Mouse (Mus musculus): ENCODE measurements at regions not wholly inside any gene's neighbourhood (a gene's known extent, or its start where the extent isn't known, plus 50 kb on each side); places are given as distances from the start of the nearest gene placed in this dataset.

DNA sequence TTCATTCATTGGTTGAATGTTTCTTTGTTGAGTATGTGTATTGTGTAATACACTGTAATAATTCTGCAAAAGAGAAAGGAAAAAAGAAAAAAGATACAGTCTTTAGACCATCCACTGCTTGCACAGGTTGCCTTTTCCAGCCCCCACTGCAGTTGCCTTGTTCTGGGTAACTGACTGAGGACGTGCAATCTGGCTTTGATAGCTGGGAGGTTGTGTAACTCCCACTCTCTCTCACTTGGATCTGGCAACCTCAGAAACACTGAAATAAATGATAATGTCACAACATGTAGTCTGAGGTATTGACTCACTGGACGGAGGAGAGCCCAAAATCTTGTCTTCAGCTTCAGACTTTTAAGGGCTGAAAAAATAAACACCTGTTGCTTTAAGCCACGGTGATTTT, 255.3 kb upstream of the Igfbp7 start:
- no peak overlapping the region for H3K27ac ChIP-seq (ENCODE audit: low read length)
- ATAC-seq (ENCODE audit: low FRiP score, low TSS enrichment) = no peak
- H3K4me3 ChIP-seq (ENCODE audit: low read length) = no peak overlapping the region
- WGBS = 54% methylated on average over 3 of the region's 3 CpGs
- H3K36me3 ChIP-seq (ENCODE audit: insufficient read depth, low read length) = no peaks in the 10 kb centered on the region
- H3K4me1 ChIP-seq (ENCODE audit: insufficient read depth, low read length) = no peaks in the 10 kb centered on the region
- H3K9me3 ChIP-seq (ENCODE audit: low read length) = no peaks in the 10 kb centered on the region
- no peak overlapping the region for H3K4me2 ChIP-seq (replicated peaks; ENCODE audit: low read depth, low read length)
- H3K27me3 ChIP-seq (ENCODE audit: insufficient read depth, low read length) = no peaks in the 10 kb centered on the region
- H3K9ac ChIP-seq (replicated peaks; ENCODE audit: low read length) = no peak overlapping the region

DNA sequence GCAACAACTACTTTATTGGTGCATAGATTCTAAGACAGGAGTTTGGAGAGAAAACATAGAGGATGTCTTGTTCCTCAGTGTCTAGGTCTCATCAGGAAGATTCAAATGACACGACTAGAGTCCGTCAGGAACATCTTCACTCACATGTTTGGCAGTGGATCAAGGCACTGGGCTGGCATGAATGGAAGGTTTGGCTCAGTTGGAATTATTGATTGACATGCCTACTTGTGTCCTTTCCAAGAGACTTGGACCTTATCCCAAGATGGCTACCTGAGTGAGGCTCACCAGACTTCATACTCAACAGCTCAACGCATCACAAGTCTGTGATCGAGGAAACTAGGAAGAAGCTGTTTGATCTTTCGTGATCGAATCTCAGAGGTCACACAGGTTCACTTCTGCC, 251.2 kb upstream of the Igfbp7 start:
- no peak overlapping the region for H3K4me2 ChIP-seq (replicated peaks; ENCODE audit: low read depth, low read length)
- no peaks in the 10 kb centered on the region for H3K4me1 ChIP-seq (ENCODE audit: insufficient read depth, low read length)
- ATAC-seq (ENCODE audit: low FRiP score, low TSS enrichment) = no peak
- no peaks in the 10 kb centered on the region for H3K9me3 ChIP-seq (ENCODE audit: low read length)
- 86% methylated on average over 6 of the region's 6 CpGs for WGBS
- no peak overlapping the region for H3K4me3 ChIP-seq (ENCODE audit: low read length)
- no peaks in the 10 kb centered on the region for H3K36me3 ChIP-seq (ENCODE audit: insufficient read depth, low read length)
- no peak overlapping the region for H3K27ac ChIP-seq (ENCODE audit: low read length)
- H3K27me3 ChIP-seq (ENCODE audit: insufficient read depth, low read length) = no peaks in the 10 kb centered on the region
- no peak overlapping the region for H3K9ac ChIP-seq (replicated peaks; ENCODE audit: low read length)

GRCm38 (mm10) chr5:77644651-77645050, 236.8 kb upstream of the Igfbp7 start:
- Histone ChIP-seq H3K9me3 (ENCODE audit: low read length) (no peaks in the 10 kb centered on the region), H3K9ac (replicated peaks; ENCODE audit: low read length) (no peak overlapping the region), H3K4me3 (ENCODE audit: low read length) (no peak overlapping the region), H3K4me1 (ENCODE audit: insufficient read depth, low read length) (no peaks in the 10 kb centered on the region), H3K4me2 (replicated peaks; ENCODE audit: low read depth, low read length) (no peak overlapping the region), H3K27ac (ENCODE audit: low read length) (no peak overlapping the region), H3K36me3 (ENCODE audit: insufficient read depth, low read length) (no peaks in the 10 kb centered on the region), H3K27me3 (ENCODE audit: insufficient read depth, low read length) (no peaks in the 10 kb centered on the region)
- no peak for ATAC-seq (ENCODE audit: low FRiP score, low TSS enrichment)
- WGBS = 86% methylated on average over 5 of the region's 5 CpGs

DNA sequence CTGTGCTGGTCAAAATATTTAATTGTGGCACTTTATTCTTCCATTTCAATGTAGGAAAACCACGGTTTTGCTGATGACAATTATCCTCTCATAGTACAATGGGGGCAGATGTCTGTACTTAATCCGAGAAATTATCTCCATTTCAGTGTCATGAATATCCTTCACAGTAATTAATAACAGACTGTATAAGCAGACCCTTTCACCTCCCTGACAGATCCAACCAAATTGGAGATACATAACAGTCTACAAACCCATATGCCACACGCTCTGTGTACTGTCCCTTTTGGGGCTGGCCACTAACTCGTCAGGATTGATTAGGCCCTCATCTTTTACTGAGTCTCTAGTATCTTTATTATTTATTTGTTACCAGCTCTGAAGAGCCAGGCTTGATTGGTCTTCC, 212.6 kb upstream of the Igfbp7 start:
- Histone ChIP-seq H3K27ac (ENCODE audit: low read length) (no peak overlapping the region), H3K9ac (replicated peaks; ENCODE audit: low read length) (no peak overlapping the region), H3K4me3 (ENCODE audit: low read length) (no peak overlapping the region), H3K9me3 (ENCODE audit: low read length) (no peaks in the 10 kb centered on the region), H3K27me3 (ENCODE audit: insufficient read depth, low read length) (no peaks in the 10 kb centered on the region), H3K36me3 (ENCODE audit: insufficient read depth, low read length) (no peaks in the 10 kb centered on the region), H3K4me2 (replicated peaks; ENCODE audit: low read depth, low read length) (no peak overlapping the region), H3K4me1 (ENCODE audit: insufficient read depth, low read length) (no peaks in the 10 kb centered on the region)
- ATAC-seq (ENCODE audit: low FRiP score, low TSS enrichment) = no peak
- 84% methylated on average over 4 of the region's 4 CpGs for WGBS

DNA sequence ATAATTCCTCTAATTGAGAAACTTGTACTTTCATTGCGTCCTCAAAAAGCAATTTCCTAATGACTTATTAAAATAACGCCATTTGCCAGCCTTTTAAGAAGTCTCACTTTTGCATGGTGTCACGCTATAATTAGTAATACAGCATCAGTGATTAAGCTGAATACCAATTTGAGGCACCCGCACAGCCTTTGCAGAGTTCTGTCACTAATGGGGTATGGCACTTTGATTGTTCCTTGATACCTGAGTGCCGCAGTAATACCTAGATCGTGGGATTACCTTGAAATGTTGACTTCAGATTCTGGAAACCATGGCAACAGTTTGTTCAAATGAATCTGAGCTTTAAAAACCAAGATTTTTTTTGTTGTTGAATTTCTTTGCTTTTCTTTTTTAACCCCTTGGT, 202.7 kb upstream of the Igfbp7 start:
- Histone ChIP-seq H3K4me3 (ENCODE audit: low read length) (no peak overlapping the region), H3K9ac (replicated peaks; ENCODE audit: low read length) (no peak overlapping the region), H3K4me2 (replicated peaks; ENCODE audit: low read depth, low read length) (no peak overlapping the region), H3K36me3 (ENCODE audit: insufficient read depth, low read length) (no peaks in the 10 kb centered on the region), H3K9me3 (ENCODE audit: low read length) (peaks cover 6% of the 10 kb centered on the region; the same call in 1 of the 2 replicates), H3K4me1 (ENCODE audit: insufficient read depth, low read length) (no peaks in the 10 kb centered on the region), H3K27me3 (ENCODE audit: insufficient read depth, low read length) (no peaks in the 10 kb centered on the region), H3K27ac (ENCODE audit: low read length) (no peak overlapping the region)
- 92% methylated on average over 6 of the region's 6 CpGs for WGBS
- ATAC-seq (ENCODE audit: low FRiP score, low TSS enrichment) = no peak

- WGBS = 89% methylated on average over 4 of the region's 4 CpGs
- ATAC-seq (ENCODE audit: low FRiP score, low TSS enrichment) = no peak
Observed at GRCm38 (mm10) chr5:77594719-77595118, 186.9 kb upstream of the Igfbp7 start.

GRCm38 (mm10) chr5:77589252-77589651, 181.4 kb upstream of the Igfbp7 start:
- no peaks in the 10 kb centered on the region for H3K4me1 ChIP-seq (ENCODE audit: insufficient read depth, low read length)
- H3K4me2 ChIP-seq (replicated peaks; ENCODE audit: low read depth, low read length) = no peak overlapping the region
- no peaks in the 10 kb centered on the region for H3K9me3 ChIP-seq (ENCODE audit: low read length)
- no peak overlapping the region for H3K9ac ChIP-seq (replicated peaks; ENCODE audit: low read length)
- H3K27me3 ChIP-seq (ENCODE audit: insufficient read depth, low read length) = no peaks in the 10 kb centered on the region
- WGBS = 91% methylated on average over 3 of the region's 3 CpGs
- H3K36me3 ChIP-seq (ENCODE audit: insufficient read depth, low read length) = no peaks in the 10 kb centered on the region
- H3K27ac ChIP-seq (ENCODE audit: low read length) = no peak overlapping the region
- no peak for ATAC-seq (ENCODE audit: low FRiP score, low TSS enrichment)
- H3K4me3 ChIP-seq (ENCODE audit: low read length) = no peak overlapping the region

More at GRCm38 (mm10) chr5:77594719-77595118, 186.9 kb upstream of the Igfbp7 start:
- H3K9me3 ChIP-seq (ENCODE audit: low read length) = no peaks in the 10 kb centered on the region
- no peaks in the 10 kb centered on the region for H3K36me3 ChIP-seq (ENCODE audit: insufficient read depth, low read length)
- no peaks in the 10 kb centered on the region for H3K4me1 ChIP-seq (ENCODE audit: insufficient read depth, low read length)
- no peak overlapping the region for H3K4me2 ChIP-seq (replicated peaks; ENCODE audit: low read depth, low read length)
- no peak overlapping the region for H3K4me3 ChIP-seq (ENCODE audit: low read length)
- H3K9ac ChIP-seq (replicated peaks; ENCODE audit: low read length) = no peak overlapping the region
- H3K27ac ChIP-seq (ENCODE audit: low read length) = no peak overlapping the region
- H3K27me3 ChIP-seq (ENCODE audit: insufficient read depth, low read length) = no peaks in the 10 kb centered on the region

- ATAC-seq (ENCODE audit: low FRiP score, low TSS enrichment) = no peak
- Histone ChIP-seq H3K36me3 (ENCODE audit: insufficient read depth, low read length) (no peaks in the 10 kb centered on the region), H3K9ac (replicated peaks; ENCODE audit: low read length) (no peak overlapping the region), H3K4me1 (ENCODE audit: insufficient read depth, low read length) (peaks cover 26% of the 10 kb centered on the region), H3K9me3 (ENCODE audit: low read length) (no peaks in the 10 kb centered on the region), H3K4me3 (ENCODE audit: low read length) (no peak overlapping the region), H3K4me2 (replicated peaks; ENCODE audit: low read depth, low read length) (peak overlapping the region; percentile 39), H3K27me3 (ENCODE audit: insufficient read depth, low read length) (no peaks in the 10 kb centered on the region), H3K27ac (ENCODE audit: low read length) (no peak overlapping the region; the same call in 1 of the 2 replicates)
- 15% methylated on average over 6 of the region's 6 CpGs for WGBS
Observed at GRCm38 (mm10) chr5:77581702-77582101, 173.9 kb upstream of the Igfbp7 start.

DNA sequence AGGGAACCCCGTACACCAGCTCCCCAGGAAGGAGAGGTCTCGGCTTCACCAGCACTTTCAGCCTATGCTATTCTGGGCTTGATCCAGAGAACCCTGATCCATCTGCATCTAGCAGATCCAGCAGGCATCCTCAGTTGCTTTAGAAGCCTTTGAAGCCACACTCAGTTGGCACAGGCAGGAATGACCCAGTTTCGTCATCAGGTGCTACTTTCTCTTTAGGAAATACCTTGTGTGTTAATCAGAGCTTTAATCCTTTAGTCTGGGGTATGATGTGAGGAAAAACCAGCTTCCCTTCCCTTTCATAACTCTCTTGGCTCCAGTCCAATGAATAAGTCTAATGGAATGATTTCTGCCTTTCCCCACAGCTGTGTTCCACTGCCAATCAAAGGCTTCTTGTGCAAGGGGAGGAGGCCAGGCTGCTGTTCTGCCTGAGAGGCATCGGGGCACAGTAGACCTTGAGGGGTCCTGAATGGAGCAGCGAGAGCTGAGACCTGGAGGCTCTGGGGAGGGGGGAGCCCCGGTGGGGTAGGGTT, 173.3 kb upstream of the Igfbp7 start:
- H3K4me2 ChIP-seq (replicated peaks; ENCODE audit: low read depth, low read length) = peak overlapping the region; percentile 39
- 40% methylated on average over 6 of the region's 6 CpGs for WGBS
- H3K9ac ChIP-seq (replicated peaks; ENCODE audit: low read length) = no peak overlapping the region
- H3K27ac ChIP-seq (ENCODE audit: low read length) = no peak overlapping the region; the same call in 1 of the 2 replicates
- H3K27me3 ChIP-seq (ENCODE audit: insufficient read depth, low read length) = no peaks in the 10 kb centered on the region
- peak; percentile 71; the same call in 1 of the 2 replicates for ATAC-seq (ENCODE audit: low FRiP score, low TSS enrichment)
- H3K4me1 ChIP-seq (ENCODE audit: insufficient read depth, low read length) = peaks cover 26% of the 10 kb centered on the region
- H3K36me3 ChIP-seq (ENCODE audit: insufficient read depth, low read length) = no peaks in the 10 kb centered on the region
- no peak overlapping the region for H3K4me3 ChIP-seq (ENCODE audit: low read length)
- no peaks in the 10 kb centered on the region for H3K9me3 ChIP-seq (ENCODE audit: low read length)

GRCm38 (mm10) chr5:77579826-77580745, 172.2 kb upstream of the Igfbp7 start:
- peaks cover 26% of the 10 kb centered on the region for H3K4me1 ChIP-seq (ENCODE audit: insufficient read depth, low read length)
- no peaks in the 10 kb centered on the region for H3K36me3 ChIP-seq (ENCODE audit: insufficient read depth, low read length)
- H3K9me3 ChIP-seq (ENCODE audit: low read length) = no peaks in the 10 kb centered on the region
- 16% methylated on average over 20 of the region's 20 CpGs for WGBS
- no peaks in the 10 kb centered on the region for H3K27me3 ChIP-seq (ENCODE audit: insufficient read depth, low read length)
- ATAC-seq (ENCODE audit: low FRiP score, low TSS enrichment) = peak; percentile 74
- peak overlapping the region; percentile 31 for H3K4me2 ChIP-seq (replicated peaks; ENCODE audit: low read depth, low read length)
- H3K9ac ChIP-seq (replicated peaks; ENCODE audit: low read length) = peak overlapping the region; percentile 36; the same call in 1 of the 2 replicates
- H3K27ac ChIP-seq (ENCODE audit: low read length) = peak overlapping the region; percentile 21
- H3K4me3 ChIP-seq (ENCODE audit: low read length) = peak overlapping the region; percentile 21; the same call in 1 of the 2 replicates

Measured in kidney, embryonic 16.5 days (tissue).